Mouse (Mus musculus): ENCODE measurements around the gene AL607142.1. TPM values are rescaled to one million over a fixed set of nuclear protein-coding genes. Genes with fewer than 3 reads are reported as not detected.

Gene AL607142.1
- total RNA-seq, 1 experiment from 2014 or later = not detected

GRCm38 (mm10) chr4:120071842-120072507, 7.2 kb downstream of the AL607142.1 start:
- no peak for ATAC-seq (replicated peaks in 1 of 2; ENCODE audit: insufficient read depth in 1 of 2, low FRiP score in 2 of 2, low TSS enrichment in 1 of 2, low read depth in 1 of 2, poor library complexity in 2 of 2, severe bottlenecking in 2 of 2)

- ATAC-seq (replicated peaks in 1 of 2; ENCODE audit: insufficient read depth in 1 of 2, low FRiP score in 2 of 2, low TSS enrichment in 1 of 2, low read depth in 1 of 2, poor library complexity in 2 of 2, severe bottlenecking in 2 of 2) = no peak
Measured at GRCm38 (mm10) chr4:120074061-120074460, 9.3 kb downstream of the AL607142.1 start.

- ATAC-seq (replicated peaks in 1 of 2; ENCODE audit: insufficient read depth in 1 of 2, low FRiP score in 2 of 2, low TSS enrichment in 1 of 2, low read depth in 1 of 2, poor library complexity in 2 of 2, severe bottlenecking in 2 of 2) = no peak
Measured at GRCm38 (mm10) chr4:120077322-120077721, 12.5 kb downstream of the AL607142.1 start.

GRCm38 (mm10) chr4:120082527-120082926, 17.7 kb downstream of the AL607142.1 start:
- ATAC-seq (replicated peaks in 1 of 2; ENCODE audit: insufficient read depth in 1 of 2, low FRiP score in 2 of 2, low TSS enrichment in 1 of 2, low read depth in 1 of 2, poor library complexity in 2 of 2, severe bottlenecking in 2 of 2) = 0 out of 4 replicates have a peak, but pooled peaks of 1 of the 2 experiments have one; percentile 17

GRCm38 (mm10) chr4:120083700-120084099, 18.9 kb downstream of the AL607142.1 start:
- ATAC-seq (replicated peaks in 1 of 2; ENCODE audit: insufficient read depth in 1 of 2, low FRiP score in 2 of 2, low TSS enrichment in 1 of 2, low read depth in 1 of 2, poor library complexity in 2 of 2, severe bottlenecking in 2 of 2) = no peak

- ATAC-seq (replicated peaks in 1 of 2; ENCODE audit: insufficient read depth in 1 of 2, low FRiP score in 2 of 2, low TSS enrichment in 1 of 2, low read depth in 1 of 2, poor library complexity in 2 of 2, severe bottlenecking in 2 of 2) = no peak
Measured at GRCm38 (mm10) chr4:120089536-120089935, 24.7 kb downstream of the AL607142.1 start.

GRCm38 (mm10) chr4:120091997-120092783, 27.4 kb downstream of the AL607142.1 start:
- peak; percentile 60 to 77 for ATAC-seq (replicated peaks in 1 of 2; ENCODE audit: insufficient read depth in 1 of 2, low FRiP score in 2 of 2, low TSS enrichment in 1 of 2, low read depth in 1 of 2, poor library complexity in 2 of 2, severe bottlenecking in 2 of 2)

GRCm38 (mm10) chr4:120096935-120097334, 32.1 kb downstream of the AL607142.1 start:
- no peak for ATAC-seq (replicated peaks in 1 of 2; ENCODE audit: insufficient read depth in 1 of 2, low FRiP score in 2 of 2, low TSS enrichment in 1 of 2, low read depth in 1 of 2, poor library complexity in 2 of 2, severe bottlenecking in 2 of 2)

- ATAC-seq (replicated peaks in 1 of 2; ENCODE audit: insufficient read depth in 1 of 2, low FRiP score in 2 of 2, low TSS enrichment in 1 of 2, low read depth in 1 of 2, poor library complexity in 2 of 2, severe bottlenecking in 2 of 2) = no peak
Measured at GRCm38 (mm10) chr4:120101186-120101585, 36.4 kb downstream of the AL607142.1 start.

- ATAC-seq (replicated peaks in 1 of 2; ENCODE audit: insufficient read depth in 1 of 2, low FRiP score in 2 of 2, low TSS enrichment in 1 of 2, low read depth in 1 of 2, poor library complexity in 2 of 2, severe bottlenecking in 2 of 2) = peak; percentile 59 to 70; a peak in 3 of 4 replicates
Measured at GRCm38 (mm10) chr4:120104599-120104998, 39.8 kb downstream of the AL607142.1 start.

- no peak for ATAC-seq (replicated peaks in 1 of 2; ENCODE audit: insufficient read depth in 1 of 2, low FRiP score in 2 of 2, low TSS enrichment in 1 of 2, low read depth in 1 of 2, poor library complexity in 2 of 2, severe bottlenecking in 2 of 2)
Measured at GRCm38 (mm10) chr4:120106362-120106761, 41.6 kb downstream of the AL607142.1 start.

GRCm38 (mm10) chr4:120107787-120108186, 43.0 kb downstream of the AL607142.1 start:
- ATAC-seq (replicated peaks in 1 of 2; ENCODE audit: insufficient read depth in 1 of 2, low FRiP score in 2 of 2, low TSS enrichment in 1 of 2, low read depth in 1 of 2, poor library complexity in 2 of 2, severe bottlenecking in 2 of 2) = peak; percentile 46 to 77

GRCm38 (mm10) chr4:120115516-120115915, 50.7 kb downstream of the AL607142.1 start:
- no peak for ATAC-seq (replicated peaks in 1 of 2; ENCODE audit: insufficient read depth in 1 of 2, low FRiP score in 2 of 2, low TSS enrichment in 1 of 2, low read depth in 1 of 2, poor library complexity in 2 of 2, severe bottlenecking in 2 of 2)

- ATAC-seq (replicated peaks in 1 of 2; ENCODE audit: insufficient read depth in 1 of 2, low FRiP score in 2 of 2, low TSS enrichment in 1 of 2, low read depth in 1 of 2, poor library complexity in 2 of 2, severe bottlenecking in 2 of 2) = peak; percentile 47 to 75; a peak in 3 of 4 replicates
Measured at GRCm38 (mm10) chr4:120116312-120116711, 51.5 kb downstream of the AL607142.1 start.

GRCm38 (mm10) chr4:120120276-120120675, 55.5 kb downstream of the AL607142.1 start:
- ATAC-seq (replicated peaks in 1 of 2; ENCODE audit: insufficient read depth in 1 of 2, low FRiP score in 2 of 2, low TSS enrichment in 1 of 2, low read depth in 1 of 2, poor library complexity in 2 of 2, severe bottlenecking in 2 of 2) = peak; percentile 29 to 78; a peak in 2 of 4 replicates

- no peak for ATAC-seq (replicated peaks in 1 of 2; ENCODE audit: insufficient read depth in 1 of 2, low FRiP score in 2 of 2, low TSS enrichment in 1 of 2, low read depth in 1 of 2, poor library complexity in 2 of 2, severe bottlenecking in 2 of 2)
Measured at GRCm38 (mm10) chr4:120124656-120125055, 59.9 kb downstream of the AL607142.1 start.

- ATAC-seq (replicated peaks in 1 of 2; ENCODE audit: insufficient read depth in 1 of 2, low FRiP score in 2 of 2, low TSS enrichment in 1 of 2, low read depth in 1 of 2, poor library complexity in 2 of 2, severe bottlenecking in 2 of 2) = no peak
Measured at GRCm38 (mm10) chr4:120126047-120126446, 61.3 kb downstream of the AL607142.1 start.

GRCm38 (mm10) chr4:120127333-120127732, 62.5 kb downstream of the AL607142.1 start:
- ATAC-seq (replicated peaks in 1 of 2; ENCODE audit: insufficient read depth in 1 of 2, low FRiP score in 2 of 2, low TSS enrichment in 1 of 2, low read depth in 1 of 2, poor library complexity in 2 of 2, severe bottlenecking in 2 of 2) = no peak

Data from hematopoietic stem cell, adult 5-6 weeks (primary cell).